Mouse (Mus musculus) heart, embryonic 12.5 days (tissue): ENCODE results near the gene Dynlt1c. TPM values are rescaled to one million over a fixed set of nuclear protein-coding genes. Genes with fewer than 3 reads are reported as not detected.
"Not testable (repeated sequence)": the region's sequence is repeated elsewhere in the genome, so short reads cannot be mapped to it uniquely, and the experiment has no call there.

Source experiments
- ATAC-seq: fragments of 200-750 bp; cut with Nextera tagmentation; 2 replicates; pipeline ENCODE4 v1.8.0; 2017; ENCODE audit warnings: moderate TSS enrichment, moderate library complexity; ENCODE audit not compliant: insufficient number of reproducible peaks, low FRiP score
- H3K27ac ChIP-seq: fragments of 300-500 bp; sonication (generic); 2 replicates; pipeline ENCODE4 v1.5.1; 2016; ENCODE audit warnings: mild to moderate bottlenecking, moderate library complexity; ENCODE audit not compliant: poor library complexity, severe bottlenecking
- H3K27me3 ChIP-seq: fragments of 300-500 bp; sonication (generic); replicated peaks from 2 replicates; pipeline ENCODE4 v1.6.1; 2016; ENCODE audit warnings: mild to moderate bottlenecking, moderate library complexity
- H3K36me3 ChIP-seq: fragments of 300-500 bp; sonication (generic); 2 replicates; pipeline ENCODE4 v1.6.1; 2016; ENCODE audit warnings: mild to moderate bottlenecking, moderate library complexity
- H3K4me1 ChIP-seq: fragments of 300-500 bp; sonication (generic); replicated peaks from 2 replicates; pipeline ENCODE4 v1.6.1; 2016; ENCODE audit warnings: mild to moderate bottlenecking
- H3K4me2 ChIP-seq: fragments of 300-500 bp; sonication (generic); 2 replicates; pipeline ENCODE4 v1.6.1; 2016; ENCODE audit warnings: mild to moderate bottlenecking, moderate library complexity
- H3K4me3 ChIP-seq: fragments of 300-500 bp; sonication (generic); 2 replicates; pipeline ENCODE4 v1.5.1; 2016; ENCODE audit warnings: mild to moderate bottlenecking
- H3K9ac ChIP-seq: fragments of 300-500 bp; sonication (generic); 2 replicates; pipeline ENCODE4 v1.6.1; 2016; ENCODE audit warnings: mild to moderate bottlenecking, moderate library complexity
- H3K9me3 ChIP-seq: fragments of 300-500 bp; sonication (generic); replicated peaks from 2 replicates; pipeline ENCODE4 v1.6.1; 2016; ENCODE audit warnings: mild to moderate bottlenecking, moderate library complexity
- WGBS: fragments of 180-500 bp; shearing (Covaris S2); methylation state at CpG from one replicate; pipeline ENCODE4 v1.1.7; 2016; 5-methylcytosine and 5-hydroxymethylcytosine counted together
- polyA plus RNA-seq: library from polyadenylated mRNA; unstranded; fragments of >200 nt; fragmentation: Nextera tagmentation; extraction: Ambion mirVana; gene quantifications from 2 replicates; pipeline ENCODE4 v1.2.1, GENCODE M21; 2016

Dynlt1c gene
- polyA plus RNA-seq, result 18.5 and 22.4 TPM in 2 replicates

DNA sequence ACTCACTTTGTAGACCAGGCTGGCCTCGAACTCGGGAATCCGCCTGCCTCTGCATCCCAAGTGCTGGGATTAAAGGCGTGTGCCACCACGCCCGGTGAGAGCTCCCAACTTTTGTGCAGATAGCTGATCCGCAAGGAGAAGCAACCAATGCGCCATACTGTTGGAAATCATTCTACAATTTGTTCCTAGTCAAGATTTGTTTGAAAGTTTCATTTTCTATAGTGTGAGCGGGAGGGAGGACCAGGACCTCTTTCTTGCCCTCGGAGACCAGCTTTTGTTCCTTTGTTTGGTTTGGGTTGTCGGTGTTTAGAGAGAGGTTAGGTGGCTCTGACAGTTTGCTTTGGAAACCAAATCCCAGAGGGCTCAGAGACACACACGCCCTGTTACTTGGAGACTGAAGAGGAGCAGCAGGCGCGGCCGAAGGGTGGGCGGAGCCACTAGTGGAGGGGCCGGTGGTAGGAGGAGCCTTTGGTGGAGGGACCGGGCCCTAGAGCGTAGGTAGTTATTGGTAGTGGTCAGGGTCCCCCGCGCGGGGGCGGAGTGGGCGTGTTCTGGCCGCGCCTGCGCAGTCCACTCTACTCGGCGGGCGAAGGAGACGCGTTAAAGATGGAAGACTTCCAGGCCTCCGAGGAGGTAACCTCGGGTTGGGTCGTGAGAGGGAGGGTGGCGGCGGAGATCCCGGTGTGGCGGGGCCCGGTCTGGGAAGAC is at the start of gene Dynlt1c:
Gene Dynlt1c (plus strand): TSS at position 468 of the 708 bp plus-strand sequence.
- Histone ChIP-seq H3K9ac (peak within 1 kb of the TSS; percentile 56; the same call in 1 of the 2 replicates), H3K4me3 (peak within 1 kb of the TSS; percentile 47), H3K4me2 (peak within 1 kb of the TSS; percentile 63)
- peak; percentile 97 for ATAC-seq
- H3K36me3 ChIP-seq, H3K4me1 ChIP-seq, H3K27me3 ChIP-seq, H3K27ac ChIP-seq, H3K9me3 ChIP-seq: not testable (repeated sequence)
- WGBS, result 15% methylated on average over 27 of the region's 40 CpGs

DNA sequence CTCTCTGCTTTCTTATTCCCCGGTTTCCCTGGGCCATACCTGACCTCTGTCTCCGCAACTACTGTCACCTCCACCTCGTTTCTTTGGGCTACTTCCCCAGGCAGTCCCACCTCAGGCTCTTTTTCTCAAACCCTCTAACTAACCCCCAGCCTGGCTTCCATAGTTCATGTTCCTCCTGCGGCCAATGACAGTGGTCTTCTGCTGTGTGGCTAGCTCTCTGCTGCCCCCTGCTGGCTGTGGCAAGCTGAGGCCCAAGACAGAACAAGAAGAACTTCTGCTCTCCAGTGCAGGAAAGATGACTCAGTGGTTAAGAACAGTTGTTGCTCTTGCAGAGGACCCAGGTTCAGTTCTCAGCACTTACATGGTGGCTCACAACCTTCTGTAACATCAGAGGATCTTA is 47.7 kb upstream of the Dynlt1c start:
- no CpG with 5 or more reads among the region's 4 CpGs for WGBS
- not testable (repeated sequence) for H3K9me3 ChIP-seq, H3K27ac ChIP-seq, H3K4me1 ChIP-seq, H3K36me3 ChIP-seq, ATAC-seq, H3K4me2 ChIP-seq, H3K27me3 ChIP-seq, H3K4me3 ChIP-seq, H3K9ac ChIP-seq

DNA sequence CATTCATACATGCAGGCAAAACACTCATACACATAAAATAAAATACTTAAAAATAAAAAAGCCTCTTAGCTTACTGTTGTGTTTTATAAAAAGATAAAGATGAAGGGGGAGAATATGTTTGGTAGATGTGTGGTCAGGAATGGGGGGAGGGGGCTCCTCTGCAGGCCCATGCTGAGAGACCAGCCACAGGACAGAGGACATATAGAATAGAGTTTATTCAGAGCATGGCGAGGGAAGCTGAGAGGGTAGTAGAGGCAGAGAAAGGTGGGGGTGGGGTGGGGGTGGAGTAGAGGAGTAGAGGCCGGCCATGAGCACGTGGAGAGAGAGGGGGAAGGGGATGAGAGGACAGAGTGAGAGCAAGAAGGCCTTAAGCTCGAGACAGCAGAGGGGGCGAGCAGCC is 47.2 kb upstream of the Dynlt1c start:
- H3K9ac ChIP-seq, H3K4me2 ChIP-seq, H3K36me3 ChIP-seq, H3K4me3 ChIP-seq, H3K9me3 ChIP-seq, H3K4me1 ChIP-seq, H3K27ac ChIP-seq, H3K27me3 ChIP-seq: not testable (repeated sequence)
- 0 out of 2 replicates have a peak, but pooled peaks have one; percentile 28 for ATAC-seq
- no CpG with 5 or more reads among the region's 5 CpGs for WGBS

DNA sequence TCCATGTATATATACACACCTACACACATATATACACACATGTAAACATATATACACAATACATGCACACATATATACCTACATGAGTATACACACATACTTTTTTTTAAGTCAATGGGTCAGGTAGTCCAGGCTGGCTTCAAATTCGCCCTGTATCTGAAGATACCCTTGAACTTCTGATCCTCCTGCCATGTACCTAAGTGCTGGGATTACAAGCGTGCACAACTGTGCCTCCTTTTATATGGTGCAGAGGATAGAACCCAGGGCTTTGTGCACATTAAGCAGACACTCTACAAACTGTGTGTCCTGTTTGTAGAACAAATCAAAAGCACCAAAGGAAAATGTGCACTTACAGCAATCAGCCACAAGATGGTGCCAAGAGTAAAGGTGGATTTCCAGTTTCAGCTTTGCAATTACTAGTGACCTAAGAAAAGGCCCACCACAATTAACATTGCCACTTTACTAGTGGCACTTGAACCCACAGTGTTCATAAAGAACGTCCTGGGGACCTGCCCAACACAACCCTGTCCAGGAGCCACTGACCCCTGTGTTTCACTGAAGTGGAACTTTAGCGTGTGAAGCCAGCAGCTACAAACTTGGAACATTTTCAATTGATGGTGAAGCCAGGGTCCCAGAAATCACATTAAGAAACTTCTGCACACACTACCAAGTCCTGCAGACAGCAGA is 41.9 kb upstream of the Dynlt1c start:
- H3K4me3 ChIP-seq, H3K4me1 ChIP-seq, H3K9me3 ChIP-seq, ATAC-seq, H3K9ac ChIP-seq, H3K27ac ChIP-seq, H3K4me2 ChIP-seq, H3K36me3 ChIP-seq, H3K27me3 ChIP-seq: not testable (repeated sequence)
- WGBS, result no CpG with 5 or more reads among the region's 4 CpGs

DNA sequence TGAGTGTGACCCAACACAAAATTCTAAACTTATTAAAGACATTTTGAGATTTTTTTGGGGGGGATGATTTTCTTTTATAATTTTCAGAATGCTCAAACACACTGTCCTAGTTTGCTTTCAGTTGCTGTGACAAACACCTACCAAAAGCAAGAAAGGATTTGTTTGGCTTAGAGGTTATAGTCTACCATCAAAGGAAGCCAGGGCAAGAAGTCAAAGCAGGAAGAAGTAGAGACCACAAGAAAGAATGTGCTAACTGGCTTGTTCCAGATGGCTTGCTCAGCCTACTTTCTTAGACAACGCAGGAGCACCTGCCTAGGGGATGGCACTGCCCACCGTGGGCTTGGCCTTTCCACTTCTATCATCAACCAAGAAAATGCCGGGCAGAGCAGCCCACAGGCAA is 36.6 kb upstream of the Dynlt1c start:
- H3K36me3 ChIP-seq, H3K4me1 ChIP-seq, H3K4me3 ChIP-seq, H3K27me3 ChIP-seq, H3K27ac ChIP-seq, H3K4me2 ChIP-seq, ATAC-seq, H3K9me3 ChIP-seq, H3K9ac ChIP-seq: not testable (repeated sequence)
- 78% methylated on average over 3 of the region's 3 CpGs for WGBS

DNA sequence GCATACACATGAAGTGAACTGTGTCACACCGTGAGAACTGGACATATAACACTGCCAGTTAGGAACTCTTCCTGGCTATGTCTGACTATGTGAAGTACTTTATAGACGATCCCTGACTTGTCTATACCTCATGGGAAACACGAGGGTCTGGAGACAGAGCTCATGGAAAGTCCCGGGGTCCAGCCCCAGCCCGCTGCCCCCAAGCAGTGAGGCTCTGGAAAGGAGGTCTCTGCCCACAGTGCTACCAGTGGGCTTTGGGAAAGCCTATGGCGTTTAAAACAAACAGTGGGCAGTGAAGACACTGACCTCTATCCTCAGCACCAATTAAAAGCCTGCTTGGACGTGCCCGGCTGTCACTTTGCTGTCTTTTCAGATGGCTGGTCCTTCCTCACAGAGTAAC is 33.6 kb upstream of the Dynlt1c start:
- not testable (repeated sequence) for H3K27me3 ChIP-seq, H3K4me3 ChIP-seq, H3K4me1 ChIP-seq, H3K36me3 ChIP-seq, ATAC-seq, H3K9me3 ChIP-seq, H3K27ac ChIP-seq, H3K9ac ChIP-seq, H3K4me2 ChIP-seq
- WGBS, result 70% methylated on average over 6 of the region's 8 CpGs

DNA sequence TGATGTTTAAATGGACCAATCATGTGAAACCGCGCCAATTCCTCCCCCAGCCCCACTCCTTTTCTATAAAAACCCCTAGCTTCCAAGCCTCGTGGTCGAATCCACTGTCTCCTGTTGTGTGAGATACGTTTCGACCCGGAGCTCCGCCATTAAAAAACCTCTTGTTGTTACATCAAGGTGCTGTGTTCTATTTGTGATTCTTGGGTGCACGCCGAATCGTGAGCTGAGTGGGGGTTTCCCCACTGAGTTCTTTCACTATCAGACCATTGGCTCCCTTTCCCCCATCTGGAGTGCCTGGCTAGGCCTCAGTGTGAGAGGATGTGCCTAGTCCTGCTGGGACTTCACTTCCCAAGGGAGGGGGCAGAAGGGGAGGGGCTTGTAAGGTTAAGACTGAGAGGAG is 30.2 kb upstream of the Dynlt1c start:
- H3K27ac ChIP-seq, H3K4me2 ChIP-seq, H3K4me1 ChIP-seq, H3K4me3 ChIP-seq, H3K27me3 ChIP-seq, H3K9ac ChIP-seq, H3K36me3 ChIP-seq, H3K9me3 ChIP-seq, ATAC-seq: not testable (repeated sequence)
- WGBS, result 83% methylated on average over 11 of the region's 11 CpGs

DNA sequence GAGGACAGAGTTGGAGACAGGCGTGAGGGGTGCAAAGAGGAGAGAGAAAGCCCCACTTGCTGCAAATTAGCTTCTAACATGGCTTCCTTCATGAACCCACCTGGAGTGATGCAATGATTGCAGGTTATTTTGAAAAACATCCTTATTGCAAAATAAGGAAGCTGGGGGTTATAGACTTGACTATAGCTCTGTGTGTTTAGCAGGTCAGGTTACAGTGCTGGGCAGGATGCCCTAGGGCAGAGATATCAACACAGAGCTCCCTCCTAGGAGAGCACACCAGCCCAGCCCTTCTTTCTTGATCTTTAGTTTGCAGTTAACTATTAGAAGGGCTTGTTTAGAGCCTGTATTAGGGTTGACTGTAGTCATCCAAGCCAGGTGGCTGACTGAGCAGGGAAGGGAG is 29.3 kb upstream of the Dynlt1c start:
- not testable (repeated sequence) for H3K4me2 ChIP-seq, H3K4me3 ChIP-seq, ATAC-seq, H3K36me3 ChIP-seq, H3K4me1 ChIP-seq, H3K27me3 ChIP-seq, H3K9me3 ChIP-seq, H3K9ac ChIP-seq, H3K27ac ChIP-seq
- no CpG with 5 or more reads among the region's 1 CpGs for WGBS

DNA sequence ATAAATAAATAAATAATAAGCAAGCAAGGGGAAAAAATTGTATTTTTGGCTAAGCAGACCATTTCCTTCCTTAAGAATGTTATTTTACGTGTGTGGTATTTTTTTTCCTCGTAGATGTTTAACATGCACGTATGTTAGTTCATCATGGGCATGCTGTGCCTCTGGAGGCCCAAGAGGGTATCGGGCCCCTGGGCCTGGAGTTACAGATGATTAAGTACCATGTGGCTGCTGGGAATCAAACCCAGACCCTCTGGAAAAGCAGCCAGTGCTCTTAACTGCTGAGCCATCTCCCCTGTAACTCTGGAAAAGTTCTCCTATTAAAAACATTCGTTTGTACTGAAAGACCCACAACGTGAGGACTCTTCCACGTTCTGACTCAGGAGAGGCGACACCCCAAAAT is 26.1 kb upstream of the Dynlt1c start:
- H3K4me3 ChIP-seq, H3K27ac ChIP-seq, H3K4me1 ChIP-seq, H3K27me3 ChIP-seq, H3K9me3 ChIP-seq, H3K36me3 ChIP-seq, H3K9ac ChIP-seq, ATAC-seq, H3K4me2 ChIP-seq: not testable (repeated sequence)
- 85% methylated on average over 8 of the region's 8 CpGs for WGBS

DNA sequence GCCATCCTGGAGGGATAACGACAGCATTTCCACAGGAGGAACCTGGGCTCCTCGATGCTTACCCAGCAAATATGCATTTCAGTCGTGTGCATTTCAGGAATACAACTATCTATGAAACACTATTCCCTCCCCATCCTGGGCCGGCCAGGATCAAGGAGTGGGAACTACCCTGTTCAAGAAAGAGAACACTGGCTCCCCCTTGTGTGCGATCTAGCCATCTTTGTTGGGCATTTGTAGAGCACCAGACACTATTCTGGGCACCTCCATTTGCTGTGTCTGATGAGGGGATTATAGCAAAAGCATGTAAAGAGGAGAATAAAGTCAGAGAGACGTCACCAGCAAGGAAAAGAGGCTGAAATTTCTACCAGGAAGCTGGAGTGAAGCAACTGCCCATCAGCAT is 12.8 kb upstream of the Dynlt1c start:
- H3K4me2 ChIP-seq, H3K9ac ChIP-seq, H3K4me3 ChIP-seq, H3K4me1 ChIP-seq, H3K9me3 ChIP-seq, ATAC-seq, H3K27ac ChIP-seq, H3K36me3 ChIP-seq: not testable (repeated sequence)
- peaks cover 14% of the 10 kb centered on the region for H3K27me3 ChIP-seq
- no CpG with 5 or more reads among the region's 6 CpGs for WGBS

DNA sequence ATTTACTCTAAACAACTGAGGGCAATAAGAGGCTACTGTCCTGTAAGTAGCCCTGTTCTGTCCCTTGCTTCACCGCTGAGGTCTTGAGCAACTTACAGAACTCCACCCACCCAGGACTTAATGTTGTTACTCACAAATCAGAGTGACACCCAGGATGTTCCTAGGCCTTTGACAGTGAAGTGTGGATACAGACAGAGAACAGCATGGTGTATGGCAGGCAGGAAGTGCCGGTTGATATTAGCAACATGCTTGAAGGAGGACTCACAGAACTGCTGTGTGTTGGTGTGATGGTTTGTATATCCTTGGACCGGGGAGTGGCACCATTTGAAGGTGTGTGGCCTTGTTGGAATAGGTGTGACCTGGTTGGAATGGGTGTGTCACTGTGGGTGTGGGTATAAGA is 9.4 kb upstream of the Dynlt1c start:
- not testable (repeated sequence) for H3K4me1 ChIP-seq, H3K4me2 ChIP-seq, H3K27ac ChIP-seq, H3K9ac ChIP-seq, ATAC-seq, H3K36me3 ChIP-seq, H3K4me3 ChIP-seq, H3K9me3 ChIP-seq, H3K27me3 ChIP-seq
- WGBS, result 84% methylated on average over 2 of the region's 3 CpGs

DNA sequence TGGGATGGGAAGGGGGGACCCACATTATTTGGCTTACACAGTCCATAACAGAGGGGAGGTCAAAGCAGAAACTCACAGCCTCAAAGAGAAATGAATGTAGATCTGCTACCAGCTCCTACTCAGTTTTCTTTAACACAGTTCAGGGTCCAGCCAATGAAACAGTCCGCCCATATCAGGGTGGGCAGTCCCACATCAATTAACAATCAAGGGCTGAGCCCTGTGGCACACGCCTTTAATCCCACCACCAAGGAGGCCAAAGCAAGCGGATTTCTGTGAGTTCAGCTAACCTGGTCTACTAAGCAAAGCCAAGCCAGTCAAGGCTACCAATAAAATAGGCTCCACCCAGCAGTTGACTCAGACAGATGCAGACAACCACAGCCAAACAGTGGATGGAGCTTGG is 7.6 kb upstream of the Dynlt1c start:
- not testable (repeated sequence) for ATAC-seq, H3K4me2 ChIP-seq, H3K4me3 ChIP-seq, H3K27me3 ChIP-seq, H3K9ac ChIP-seq, H3K4me1 ChIP-seq, H3K27ac ChIP-seq, H3K36me3 ChIP-seq, H3K9me3 ChIP-seq
- WGBS, result 62% methylated on average over 3 of the region's 3 CpGs
